Mouse (Mus musculus) brown adipose tissue, adult 24 weeks (tissue): ENCODE results near the gene Nprl3. TPM values are rescaled to one million over a fixed set of nuclear protein-coding genes. Genes with fewer than 3 reads are reported as not detected.
"Not testable (repeated sequence)": the region's sequence is repeated elsewhere in the genome, so short reads cannot be mapped to it uniquely, and the experiment has no call there.

ENCODE experiments used
- H3K27ac ChIP-seq: fragments of 200-500 bp; replicated peaks from 2 replicates; pipeline ENCODE4 v1.5.1; 2012; ENCODE audit warnings: low read depth, mild to moderate bottlenecking, low read length
- H3K4me1 ChIP-seq: fragments of 200-500 bp; 2 replicates; pipeline ENCODE4 v1.6.1; 2012; ENCODE audit warnings: low read length, mixed read lengths; ENCODE audit not compliant: control insufficient read depth, insufficient read depth, insufficient read length
- H3K4me3 ChIP-seq: fragments of 200-500 bp; 2 replicates; pipeline ENCODE4 v1.5.1; 2012; ENCODE audit warnings: low read depth, mild to moderate bottlenecking, low read length, moderate library complexity; ENCODE audit not compliant: insufficient read depth
- polyA plus RNA-seq: library from polyadenylated mRNA; stranded (reverse); fragments of >200 nt; gene quantifications from 2 replicates; pipeline ENCODE4 v1.2.4, GENCODE M21; 2012; ENCODE audit not compliant: missing spikeins, insufficient read depth, insufficient read length

Gene Nprl3
- polyA plus RNA-seq, 1 experiment: 19.3 TPM

- Histone ChIP-seq H3K4me3 (no peak overlapping the region), H3K4me1 (peaks cover under 1% of the 10 kb centered on the region), H3K27ac (no peak overlapping the region)
These were observed 51.9 kb downstream of the Nprl3 start for GRCm38 (mm10) chr11:32215372-32216162.

GRCm38 (mm10) chr11:32210623-32211022 is 56.9 kb downstream of the Nprl3 start:
- no peaks in the 10 kb centered on the region for H3K4me1 ChIP-seq
- H3K27ac ChIP-seq: no peak overlapping the region
- H3K4me3 ChIP-seq: no peak overlapping the region

- peak within 1 kb of the TSS; percentile 70 for H3K4me3 ChIP-seq
- H3K27ac ChIP-seq: no peak within 1 kb of the TSS
- H3K4me1 ChIP-seq: no peaks in the 10 kb centered on the region
These were observed 62.2 kb downstream of the Nprl3 start, which contains the start of gene Snrnp25 for GRCm38 (mm10) chr11:32205058-32205873. Gene Snrnp25, plus strand, starts transcription at chr11:32205415.

GRCm38 (mm10) chr11:32201922-32202685 is 65.4 kb downstream of the Nprl3 start:
- no peaks in the 10 kb centered on the region for H3K4me1 ChIP-seq
- no peak overlapping the region for H3K4me3 ChIP-seq
- H3K27ac ChIP-seq: no peak overlapping the region

- H3K4me3 ChIP-seq, H3K4me1 ChIP-seq, H3K27ac ChIP-seq: not testable (repeated sequence)
These were observed 66.5 kb downstream of the Nprl3 start for GRCm38 (mm10) chr11:32200992-32201391.

- Histone ChIP-seq H3K4me3 (no peak within 1 kb of the TSS), H3K27ac (no peak within 1 kb of the TSS), H3K4me1 (no peaks in the 10 kb centered on the region)
These were observed 67.4 kb downstream of the Nprl3 start, which contains the start of gene Il9r for GRCm38 (mm10) chr11:32200075-32200601. Gene Il9r, minus strand, starts transcription at chr11:32200279.

GRCm38 (mm10) chr11:32199230-32199629 is 68.3 kb downstream of the Nprl3 start:
- Histone ChIP-seq H3K4me3 (no peak overlapping the region), H3K4me1 (no peaks in the 10 kb centered on the region), H3K27ac (no peak overlapping the region)

- Histone ChIP-seq H3K4me1 (no peaks in the 10 kb centered on the region), H3K27ac (no peak overlapping the region), H3K4me3 (no peak overlapping the region)
These were observed 69.1 kb downstream of the Nprl3 start for GRCm38 (mm10) chr11:32198256-32198955.

GRCm38 (mm10) chr11:32197766-32198165 is 69.7 kb downstream of the Nprl3 start:
- H3K27ac ChIP-seq: no peak overlapping the region
- no peak overlapping the region for H3K4me3 ChIP-seq
- no peaks in the 10 kb centered on the region for H3K4me1 ChIP-seq

GRCm38 (mm10) chr11:32196727-32197126 is 70.8 kb downstream of the Nprl3 start:
- H3K27ac ChIP-seq: no peak overlapping the region
- no peaks in the 10 kb centered on the region for H3K4me1 ChIP-seq
- no peak overlapping the region for H3K4me3 ChIP-seq

GRCm38 (mm10) chr11:32195867-32196540 is 71.5 kb downstream of the Nprl3 start:
- Histone ChIP-seq H3K4me1 (no peaks in the 10 kb centered on the region), H3K4me3 (no peak overlapping the region), H3K27ac (no peak overlapping the region)

GRCm38 (mm10) chr11:32194626-32195025 is 72.9 kb downstream of the Nprl3 start:
- Histone ChIP-seq H3K4me1 (no peaks in the 10 kb centered on the region), H3K27ac (no peak overlapping the region), H3K4me3 (no peak overlapping the region)

GRCm38 (mm10) chr11:32194086-32194485 is 73.4 kb downstream of the Nprl3 start:
- H3K4me1 ChIP-seq: no peaks in the 10 kb centered on the region
- H3K4me3 ChIP-seq: no peak overlapping the region
- no peak overlapping the region for H3K27ac ChIP-seq

GRCm38 (mm10) chr11:32193156-32193555 is 74.4 kb downstream of the Nprl3 start:
- H3K27ac ChIP-seq: no peak overlapping the region
- H3K4me3 ChIP-seq: no peak overlapping the region
- no peaks in the 10 kb centered on the region for H3K4me1 ChIP-seq
